Mouse (Mus musculus) spleen, adult 2 months (tissue): ENCODE measurements around the gene Slc27a1. TPM values are rescaled to one million over a fixed set of nuclear protein-coding genes. Genes with fewer than 3 reads are reported as not detected.
A peak's percentile ranks its signal among the peaks of the same experiment; 100 is the strongest.

Experiments
- DNase-seq, 2 experiments: peaks; one replicate each; pipeline versions ENCODE4 v3.0.0 to v3.0.0-alpha.2; 2012 to 2021; ENCODE audit warnings: low spot score in 2 of 2, low read depth in 1 of 2
- H3K27ac ChIP-seq: fragments of 200-500 bp; 2 replicates; pipeline ENCODE4 v1.5.1; 2012; ENCODE audit warnings: low read length, inconsistent platforms; ENCODE audit not compliant: insufficient read depth
- H3K27me3 ChIP-seq: fragments of 200-500 bp; 2 replicates; pipeline ENCODE4 v1.6.1; 2012; ENCODE audit warnings: mild to moderate bottlenecking, moderate library complexity, low read length, inconsistent platforms; ENCODE audit not compliant: control insufficient read depth, insufficient read depth
- H3K36me3 ChIP-seq: fragments of 200-500 bp; 2 replicates; pipeline ENCODE4 v1.6.1; 2012; ENCODE audit warnings: mild to moderate bottlenecking, low read length, inconsistent platforms; ENCODE audit not compliant: control insufficient read depth, insufficient read depth
- H3K4me1 ChIP-seq: fragments of 200-500 bp; 2 replicates; pipeline ENCODE4 v1.6.1; 2011; ENCODE audit warnings: inconsistent platforms; ENCODE audit not compliant: control insufficient read depth, insufficient read depth, insufficient read length
- H3K4me3 ChIP-seq: fragments of 200-500 bp; 2 replicates; pipeline ENCODE4 v1.5.1; 2011; ENCODE audit warnings: mild to moderate bottlenecking, inconsistent platforms; ENCODE audit not compliant: insufficient read depth, insufficient read length; ENCODE audit errors: extremely low read depth
- CTCF ChIP-seq: fragments of 200-500 bp; IDR thresholded peaks from 2 replicates; pipeline ENCODE4 v1.5.1; 2011; ENCODE audit warnings: mild to moderate bottlenecking, inconsistent platforms; ENCODE audit not compliant: insufficient read depth, insufficient read length, insufficient replicate concordance; ENCODE audit errors: extremely low read depth
- POLR2A ChIP-seq: fragments of 200-500 bp; IDR thresholded peaks from 2 replicates; pipeline ENCODE4 v1.6.1; 2011; ENCODE audit warnings: low read depth, low read length, inconsistent platforms
- WGBS: fragments of 180-500 bp; shearing (Covaris S2); methylation state at CpG from one replicate; pipeline ENCODE4 v1.1.7; 2018; 5-methylcytosine and 5-hydroxymethylcytosine counted together
- polyA plus RNA-seq: library from polyadenylated mRNA; depleted of rRNA; stranded (reverse); fragments of >200 nt; gene quantifications from 2 replicates; pipeline ENCODE4 v1.2.3, GENCODE M21; 2012

The Slc27a1 gene
- polyA plus RNA-seq, 1 experiment, result 47.0 TPM

GRCm38 (mm10) chr8:71619786-71620185 is 51.1 kb downstream of the Slc27a1 start:
- WGBS, result 100% methylated on average over 2 of the region's 2 CpGs
- H3K4me3 ChIP-seq, result no peak overlapping the region
- DNase-seq, result no peak
- no peak overlapping the region for H3K27ac ChIP-seq
- no peak for TF ChIP-seq POLR2A
- no peak for TF ChIP-seq CTCF
- H3K4me1 ChIP-seq, result no peaks in the 10 kb centered on the region; the same call in 1 of the 2 replicates
- H3K36me3 ChIP-seq, result peaks cover 63% of the 10 kb centered on the region
- no peaks in the 10 kb centered on the region for H3K27me3 ChIP-seq

- peak in 1 of 2 experiments; percentile 38 for DNase-seq
- no peak for TF ChIP-seq CTCF
- no peak for TF ChIP-seq POLR2A
- Histone ChIP-seq H3K4me1 (peaks cover 26% of the 10 kb centered on the region), H3K27me3 (no peaks in the 10 kb centered on the region; the same call in 1 of the 2 replicates), H3K36me3 (peaks cover 34% of the 10 kb centered on the region), H3K4me3 (no peak overlapping the region), H3K27ac (peak overlapping the region; percentile 27; the same call in 1 of the 2 replicates)
- WGBS, result 41% methylated on average over 1 of the region's 1 CpGs
Observed at GRCm38 (mm10) chr8:71625088-71625487, 56.4 kb downstream of the Slc27a1 start.

- WGBS, result 78% methylated on average over 9 of the region's 9 CpGs
- H3K36me3 ChIP-seq, result peaks cover 24% of the 10 kb centered on the region
- no peaks in the 10 kb centered on the region; the same call in 1 of the 2 replicates for H3K27me3 ChIP-seq
- no peak overlapping the region; the same call in 1 of the 2 replicates for H3K27ac ChIP-seq
- TF ChIP-seq CTCF, result no peak
- TF ChIP-seq POLR2A, result no peak
- no peak for DNase-seq
- H3K4me1 ChIP-seq, result peaks cover 29% of the 10 kb centered on the region
- H3K4me3 ChIP-seq, result no peak overlapping the region
Observed at GRCm38 (mm10) chr8:71626753-71627152, 58.1 kb downstream of the Slc27a1 start.

GRCm38 (mm10) chr8:71627265-71628099 is 58.8 kb downstream of the Slc27a1 start:
- H3K4me1 ChIP-seq, result peaks cover 29% of the 10 kb centered on the region
- peak overlapping the region; percentile 37 for H3K27ac ChIP-seq
- H3K36me3 ChIP-seq, result peaks cover 18% of the 10 kb centered on the region
- 27% methylated on average over 9 of the region's 9 CpGs for WGBS
- TF ChIP-seq POLR2A, result no peak
- TF ChIP-seq CTCF, result no peak
- no peaks in the 10 kb centered on the region; the same call in 1 of the 2 replicates for H3K27me3 ChIP-seq
- no peak for DNase-seq
- no peak overlapping the region for H3K4me3 ChIP-seq

GRCm38 (mm10) chr8:71628396-71629095 is 59.9 kb downstream of the Slc27a1 start:
- Histone ChIP-seq H3K4me3 (peak overlapping the region; percentile 58; the same call in 1 of the 2 replicates), H3K36me3 (peaks cover 8% of the 10 kb centered on the region), H3K27ac (peak overlapping the region; percentile 28), H3K27me3 (no peaks in the 10 kb centered on the region; the same call in 1 of the 2 replicates), H3K4me1 (peaks cover 29% of the 10 kb centered on the region)
- 6% methylated on average over 16 of the region's 16 CpGs for WGBS
- DNase-seq, result no peak
- TF ChIP-seq CTCF (no peak), POLR2A (no peak)

GRCm38 (mm10) chr8:71629096-71629697 is 60.5 kb downstream of the Slc27a1 start:
- peak overlapping the region; percentile 28 for H3K27ac ChIP-seq
- no peaks in the 10 kb centered on the region; the same call in 1 of the 2 replicates for H3K27me3 ChIP-seq
- WGBS, result under 1% methylated on average over 55 of the region's 55 CpGs
- H3K4me1 ChIP-seq, result peaks cover 29% of the 10 kb centered on the region
- peak overlapping the region; percentile 58 for H3K4me3 ChIP-seq
- peaks cover 4% of the 10 kb centered on the region; the same call in 1 of the 2 replicates for H3K36me3 ChIP-seq
- peak; percentile 75 to 92 for DNase-seq
- TF ChIP-seq POLR2A, result no peak
- TF ChIP-seq CTCF, result peak; percentile 17; the same call in 1 of the 2 replicates
